Mouse (Mus musculus) gastrocnemius, postnatal 10 days (tissue): ENCODE results near the gene Arsb. TPM values are rescaled to one million over a fixed set of nuclear protein-coding genes. Genes with fewer than 3 reads are reported as not detected.
A peak's percentile ranks its signal among the peaks of the same experiment; 100 is the strongest.
"Not testable (repeated sequence)": the region's sequence is repeated elsewhere in the genome, so short reads cannot be mapped to it uniquely, and the experiment has no call there.

Experiments used
- DNase-seq: peaks from one replicate; pipeline ENCODE4 v3.0.0; 2021; ENCODE audit warnings: mixed read lengths
- total RNA-seq, 2 experiments: library from RNA; stranded (reverse); gene quantifications; 2 replicates each; pipeline ENCODE4 v1.2.3; 2021

Gene Arsb
- total RNA-seq, 2 experiments from 2014 or later = 10.6 to 22.1 TPM

- DNase-seq = no peak
These were observed 16.2 kb downstream of the Arsb start for GRCm38 (mm10) chr13:93787647-93788046.

GRCm38 (mm10) chr13:93792945-93793642, 21.7 kb downstream of the Arsb start:
- peak; percentile 19 for DNase-seq

GRCm38 (mm10) chr13:93793643-93794182, 22.3 kb downstream of the Arsb start:
- no peak for DNase-seq

GRCm38 (mm10) chr13:93797011-93797600, 25.7 kb downstream of the Arsb start:
- no peak for DNase-seq

GRCm38 (mm10) chr13:93810311-93810710, 38.9 kb downstream of the Arsb start:
- not testable (repeated sequence) for DNase-seq

GRCm38 (mm10) chr13:93814081-93814480, 42.7 kb downstream of the Arsb start:
- DNase-seq = no peak

GRCm38 (mm10) chr13:93814676-93815075, 43.2 kb downstream of the Arsb start:
- DNase-seq = no peak

GRCm38 (mm10) chr13:93815128-93815527, 43.7 kb downstream of the Arsb start:
- DNase-seq = no peak

GRCm38 (mm10) chr13:93816127-93816526, 44.7 kb downstream of the Arsb start:
- no peak for DNase-seq

GRCm38 (mm10) chr13:93816688-93817331, 45.4 kb downstream of the Arsb start:
- no peak for DNase-seq

GRCm38 (mm10) chr13:93820173-93820572, 48.7 kb downstream of the Arsb start:
- no peak for DNase-seq

- no peak for DNase-seq
These were observed 50.6 kb downstream of the Arsb start for GRCm38 (mm10) chr13:93822001-93822400.

GRCm38 (mm10) chr13:93825792-93826558, 54.5 kb downstream of the Arsb start:
- no peak for DNase-seq

GRCm38 (mm10) chr13:93827745-93828144, 56.3 kb downstream of the Arsb start:
- DNase-seq = no peak

- no peak for DNase-seq
These were observed 58.3 kb downstream of the Arsb start for GRCm38 (mm10) chr13:93829565-93830293.

GRCm38 (mm10) chr13:93830294-93830645, 58.8 kb downstream of the Arsb start:
- no peak for DNase-seq

GRCm38 (mm10) chr13:93837481-93838225, 66.2 kb downstream of the Arsb start:
- no peak for DNase-seq

- no peak for DNase-seq
These were observed 67.2 kb downstream of the Arsb start for GRCm38 (mm10) chr13:93838431-93839136.

- DNase-seq = peak; percentile 33
These were observed 67.8 kb downstream of the Arsb start for GRCm38 (mm10) chr13:93839137-93839630.

- no peak for DNase-seq
These were observed 68.3 kb downstream of the Arsb start for GRCm38 (mm10) chr13:93839721-93840120.
